Mouse (Mus musculus) testis, postnatal 14 days (tissue): ENCODE results near the gene Slc26a1.
A peak's percentile ranks its signal among the peaks of the same experiment; 100 is the strongest.

Experiments
- DNase-seq: peaks from one replicate; pipeline ENCODE4 v3.0.0; 2021; ENCODE audit warnings: low spot score

Gene Slc26a1

GRCm38 (mm10) chr5:108675251-108675816 lies at the start of gene Slc26a1:
Gene Slc26a1, minus strand, starts transcription at chr5:108675569.
- DNase-seq: no peak

GRCm38 (mm10) chr5:108724006-108724405 lies 48.6 kb upstream of the Slc26a1 start:
- DNase-seq: no peak

- DNase-seq: no peak
Observed at GRCm38 (mm10) chr5:108719761-108720160, 44.4 kb upstream of the Slc26a1 start.

- no peak for DNase-seq
Observed at GRCm38 (mm10) chr5:108718051-108718450, 42.7 kb upstream of the Slc26a1 start.

GRCm38 (mm10) chr5:108715974-108716373 lies 40.6 kb upstream of the Slc26a1 start:
- no peak for DNase-seq

GRCm38 (mm10) chr5:108714149-108714548 lies 38.8 kb upstream of the Slc26a1 start:
- no peak for DNase-seq

GRCm38 (mm10) chr5:108713691-108714090 lies 38.3 kb upstream of the Slc26a1 start:
- no peak for DNase-seq

- DNase-seq: no peak
Observed at GRCm38 (mm10) chr5:108713096-108713495, 37.7 kb upstream of the Slc26a1 start.

GRCm38 (mm10) chr5:108711968-108712367 lies 36.6 kb upstream of the Slc26a1 start:
- no peak for DNase-seq

GRCm38 (mm10) chr5:108708981-108709731 lies 33.8 kb upstream of the Slc26a1 start:
- DNase-seq: no peak

- no peak for DNase-seq
Observed at GRCm38 (mm10) chr5:108708419-108708818, 33.0 kb upstream of the Slc26a1 start.

GRCm38 (mm10) chr5:108707758-108708157 lies 32.4 kb upstream of the Slc26a1 start:
- no peak for DNase-seq

GRCm38 (mm10) chr5:108703754-108704626 lies 28.6 kb upstream of the Slc26a1 start:
- no peak for DNase-seq

- DNase-seq: no peak
Observed at GRCm38 (mm10) chr5:108701341-108702021, 26.1 kb upstream of the Slc26a1 start.

- no peak for DNase-seq
Observed at GRCm38 (mm10) chr5:108700346-108700745, 25.0 kb upstream of the Slc26a1 start.

GRCm38 (mm10) chr5:108697341-108697753 lies 22.0 kb upstream of the Slc26a1 start:
- DNase-seq: no peak

- DNase-seq: no peak
Observed at GRCm38 (mm10) chr5:108696542-108696941, 21.2 kb upstream of the Slc26a1 start.

- no peak for DNase-seq
Observed at GRCm38 (mm10) chr5:108695861-108696260, 20.5 kb upstream of the Slc26a1 start.

GRCm38 (mm10) chr5:108694352-108695261 lies 19.2 kb upstream of the Slc26a1 start:
- DNase-seq: peak; percentile 56

GRCm38 (mm10) chr5:108693872-108694288 lies 18.5 kb upstream of the Slc26a1 start:
- peak; percentile 89 for DNase-seq

- DNase-seq: peak; percentile 58
Observed at GRCm38 (mm10) chr5:108692271-108692670, 16.9 kb upstream of the Slc26a1 start, which contains the start of gene Fgfrl1. Gene Fgfrl1, plus strand, starts transcription at chr5:108692382.
